In the genomic region with DNA sequence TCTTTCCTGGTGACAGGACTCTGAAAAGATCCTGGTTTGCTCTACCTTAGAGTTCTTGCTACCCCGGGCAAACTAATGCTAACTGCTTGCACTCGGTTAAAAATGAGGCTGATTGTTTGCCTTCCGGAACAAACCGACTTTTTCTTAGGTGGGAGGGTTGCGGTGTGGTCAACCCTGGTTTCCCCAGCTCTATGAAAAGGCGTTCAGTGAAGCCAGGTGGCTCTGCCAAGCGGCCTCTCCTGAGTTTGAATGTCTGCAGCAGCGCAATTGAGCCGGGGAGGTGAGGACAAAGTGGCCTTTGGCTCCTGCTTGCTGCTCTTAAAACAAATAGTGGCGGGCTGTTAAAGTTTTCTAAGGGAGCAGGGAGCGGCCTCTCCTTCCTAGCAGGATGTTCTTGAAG, we compare ENCODE assay signal across 8 mouse cellular contexts. TPM values are rescaled to one million over a fixed set of nuclear protein-coding genes. Genes with fewer than 3 reads are reported as not detected.
A peak's percentile ranks its signal among the peaks of the same experiment; 100 is the strongest.
DNase-seq lines count a peak whose midpoint lies in the region; ATAC-seq lines count a peak whose summit lies in the region.

No protein-coding gene starts in this region.

- H3K27me3 ChIP-seq in forebrain, embryonic 16.5 days (replicated peaks; ENCODE audit: control insufficient read depth, insufficient read depth, low read length): peaks cover 3% of the 10 kb centered on the region; the same call in 1 of the 2 replicates
- H3K27me3 ChIP-seq in kidney, embryonic 16.5 days (ENCODE audit: insufficient read depth, low read length): peaks cover 5% of the 10 kb centered on the region; the same call in 1 of the 2 replicates

- no peak overlapping the region for H3K27ac ChIP-seq in forebrain, embryonic 16.5 days (ENCODE audit: low read length)
- no peak overlapping the region for H3K27ac ChIP-seq in kidney, embryonic 16.5 days (ENCODE audit: low read length)

- no peak for ATAC-seq in forebrain, embryonic 16.5 days
- no peak for ATAC-seq in kidney, embryonic 16.5 days (ENCODE audit: low FRiP score, low TSS enrichment)

- peak overlapping the region; percentile 83 for H3K4me2 ChIP-seq in forebrain, embryonic 16.5 days (ENCODE audit: low read length)
- peak overlapping the region; percentile 98 for H3K4me2 ChIP-seq in kidney, embryonic 16.5 days (replicated peaks; ENCODE audit: low read depth, low read length)

- no peaks in the 10 kb centered on the region for H3K36me3 ChIP-seq in forebrain, embryonic 16.5 days (ENCODE audit: control insufficient read depth, insufficient read depth)
- no peaks in the 10 kb centered on the region for H3K36me3 ChIP-seq in kidney, embryonic 16.5 days (ENCODE audit: insufficient read depth, low read length)

- peaks cover 9% of the 10 kb centered on the region for H3K4me1 ChIP-seq in forebrain, embryonic 16.5 days (replicated peaks; ENCODE audit: control insufficient read depth, insufficient read depth, low read length)
- peaks cover 18% of the 10 kb centered on the region for H3K4me1 ChIP-seq in kidney, embryonic 16.5 days (ENCODE audit: insufficient read depth, low read length)

- no peaks in the 10 kb centered on the region for H3K9me3 ChIP-seq in forebrain, embryonic 16.5 days (ENCODE audit: control insufficient read depth, low read length)
- H3K9me3 ChIP-seq in kidney, embryonic 16.5 days (ENCODE audit: low read length): no peaks in the 10 kb centered on the region

- H3K4me3 ChIP-seq in forebrain, embryonic 16.5 days (replicated peaks; ENCODE audit: low read length): no peak overlapping the region
- H3K4me3 ChIP-seq in kidney, embryonic 16.5 days (ENCODE audit: low read length): peak overlapping the region; percentile 54

- peak; percentile 7 for DNase-seq in adrenal gland, postnatal 10 days
- no peak for DNase-seq in adrenal gland, postnatal 25 days
- peak; percentile 35 for DNase-seq in lung, postnatal 36 days
- DNase-seq in thymus, adult 18-20 months: peak; percentile 25 to 48
- no peak for DNase-seq in cerebellum, adult 9-10 months
- DNase-seq in layer of hippocampus, postnatal 10 days (ENCODE audit: low spot score in 2 of 2): no peak

- no peak overlapping the region for H3K9ac ChIP-seq in forebrain, embryonic 16.5 days (replicated peaks; ENCODE audit: low read depth, low read length)
- H3K9ac ChIP-seq in kidney, embryonic 16.5 days (replicated peaks; ENCODE audit: low read length): peak overlapping the region; percentile 66; the same call in 1 of the 2 replicates

- 32% methylated on average over 11 of the region's 11 CpGs for WGBS in forebrain, embryonic 16.5 days
- 5% methylated on average over 11 of the region's 11 CpGs for WGBS in kidney, embryonic 16.5 days

RNA-seq across cellular contexts. Expression of gene Mcoln2, which starts 0.9 kb away (rescaled TPM):
- total RNA-seq in adrenal gland, postnatal 10 days (2021): 1 to 10 TPM; 1.7 to 1.9 TPM
- not detected in 2 replicates for total RNA-seq in adrenal gland, postnatal 25 days (2021)
- polyA plus RNA-seq in forebrain, embryonic 16.5 days (2015; fragmentation: Nextera tagmentation; extraction: Ambion mirVana): 0.10 TPM in 1 of 2 replicates, not detected in the other
- 0.84 and 1.3 TPM in 2 replicates for polyA plus RNA-seq in kidney, embryonic 16.5 days (2015; fragmentation: Nextera tagmentation; extraction: Ambion mirVana)
- total RNA-seq in layer of hippocampus, postnatal 10 days (2021): not detected

RNA-seq across cellular contexts. Expression of gene Mcoln3, which starts 33.3 kb away (rescaled TPM):
- under 1 TPM; 0.55 to 0.90 TPM for total RNA-seq in adrenal gland, postnatal 10 days (2021)
- not detected in 2 replicates for total RNA-seq in adrenal gland, postnatal 25 days (2021)
- polyA plus RNA-seq in forebrain, embryonic 16.5 days (2015; fragmentation: Nextera tagmentation; extraction: Ambion mirVana): 0.18 and 0.34 TPM in 2 replicates
- 20.5 and 20.6 TPM in 2 replicates for polyA plus RNA-seq in kidney, embryonic 16.5 days (2015; fragmentation: Nextera tagmentation; extraction: Ambion mirVana)
- total RNA-seq in layer of hippocampus, postnatal 10 days (2021): not detected

RNA-seq across cellular contexts. Expression of gene Wdr63, which starts 42.6 kb away (rescaled TPM):
- total RNA-seq in adrenal gland, postnatal 10 days (2021): under 1 TPM; 0.15 to 0.39 TPM
- not detected in 2 replicates for total RNA-seq in adrenal gland, postnatal 25 days (2021)
- 0.62 and 0.92 TPM in 2 replicates for polyA plus RNA-seq in forebrain, embryonic 16.5 days (2015; fragmentation: Nextera tagmentation; extraction: Ambion mirVana)
- 0.24 and 0.31 TPM in 2 replicates for polyA plus RNA-seq in kidney, embryonic 16.5 days (2015; fragmentation: Nextera tagmentation; extraction: Ambion mirVana)
- 1 to 10 TPM in 1 of 2 experiments, under 1 TPM in 1; 0.96 to 1.7 TPM for total RNA-seq in layer of hippocampus, postnatal 10 days (2021)

Comparison
In these comparisons a context has a peak if more than half of its experiments do, and no peak if none do; other contexts are left out.
1. DNase-seq: peak in adrenal gland, postnatal 10 days (single experiment), lung, postnatal 36 days (single experiment) and thymus, adult 18-20 months (2 of 2); none in adrenal gland, postnatal 25 days (single experiment), cerebellum, adult 9-10 months (single experiment) and layer of hippocampus, postnatal 10 days (0 of 2).